Mouse (Mus musculus) ovary, postnatal 10 days (tissue): ENCODE data around the gene Coq10b.

ENCODE experiments used
- DNase-seq: peaks from one replicate; pipeline ENCODE4 v3.0.0; 2022; ENCODE audit warnings: low spot score

Coq10b gene

DNA sequence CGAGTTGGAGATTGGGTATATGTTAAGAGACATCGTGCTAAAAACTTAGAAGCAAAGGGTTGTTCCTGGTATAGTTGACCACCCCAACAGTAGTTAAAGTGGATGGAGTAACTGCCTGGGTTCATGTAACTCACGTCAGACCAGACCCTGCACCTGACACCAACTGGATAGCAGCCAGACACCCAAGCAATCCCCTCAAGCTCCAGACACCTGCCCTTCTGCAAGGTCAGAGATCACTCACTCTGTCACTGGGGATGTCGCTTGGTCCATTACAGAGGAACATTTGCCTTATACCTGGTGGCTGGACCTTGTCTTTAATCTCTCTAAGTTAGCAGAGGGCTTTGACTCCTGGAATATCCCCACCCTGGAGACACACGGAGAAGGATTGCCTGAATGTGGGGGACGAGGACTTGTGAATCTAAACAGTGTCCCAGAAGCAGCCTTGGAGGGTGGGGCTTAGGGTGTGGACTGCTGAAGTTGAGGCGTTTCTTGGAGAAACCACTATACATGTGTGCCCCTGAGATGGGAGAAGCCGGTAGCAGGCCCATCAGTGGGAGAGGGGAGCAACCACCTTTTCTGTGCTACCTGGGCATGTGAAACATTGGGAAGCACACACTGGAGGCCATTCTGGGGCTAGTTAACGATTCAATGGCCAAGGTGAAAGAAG is 54.5 kb downstream of the Coq10b start:
- DNase-seq = no peak

DNA sequence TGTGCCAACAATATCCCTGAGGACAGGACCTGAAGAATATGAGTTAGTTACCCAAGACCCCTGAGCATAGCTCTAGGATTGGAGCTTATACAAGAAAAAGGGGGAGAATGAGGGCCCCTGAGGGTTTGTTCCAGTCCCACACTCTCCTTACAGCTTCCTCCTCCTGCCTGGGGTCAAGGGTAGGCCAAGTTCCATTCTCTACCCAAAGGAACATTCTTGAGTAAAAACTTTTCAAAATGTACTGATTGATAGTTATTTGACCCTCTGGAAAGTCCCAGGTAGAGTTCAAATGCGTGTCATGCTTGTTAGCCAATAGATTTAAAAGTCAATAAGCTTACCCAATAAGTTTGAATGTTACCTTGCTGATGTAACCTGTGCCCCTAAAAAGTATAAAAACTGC is 55.1 kb downstream of the Coq10b start:
- no peak for DNase-seq

DNA sequence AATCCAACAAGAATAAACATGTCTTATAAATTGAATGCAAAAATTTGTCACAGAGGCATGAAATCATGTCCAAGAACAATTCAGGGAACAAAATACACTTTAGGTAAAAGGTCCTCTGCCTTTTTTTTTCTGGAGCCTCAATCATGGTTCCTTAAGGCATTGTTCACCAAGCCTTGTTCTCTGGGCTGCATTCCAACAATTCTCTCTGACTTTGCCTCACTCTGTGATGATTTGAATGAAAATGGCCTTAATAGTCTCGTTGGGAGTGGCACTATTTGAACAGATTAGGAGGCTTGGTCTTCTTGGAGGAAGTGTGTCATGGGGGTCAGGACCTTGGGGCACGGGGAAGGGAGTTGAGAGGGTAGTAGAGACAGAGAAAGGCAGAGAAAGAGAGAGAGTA is 55.9 kb downstream of the Coq10b start:
- no peak for DNase-seq

DNA sequence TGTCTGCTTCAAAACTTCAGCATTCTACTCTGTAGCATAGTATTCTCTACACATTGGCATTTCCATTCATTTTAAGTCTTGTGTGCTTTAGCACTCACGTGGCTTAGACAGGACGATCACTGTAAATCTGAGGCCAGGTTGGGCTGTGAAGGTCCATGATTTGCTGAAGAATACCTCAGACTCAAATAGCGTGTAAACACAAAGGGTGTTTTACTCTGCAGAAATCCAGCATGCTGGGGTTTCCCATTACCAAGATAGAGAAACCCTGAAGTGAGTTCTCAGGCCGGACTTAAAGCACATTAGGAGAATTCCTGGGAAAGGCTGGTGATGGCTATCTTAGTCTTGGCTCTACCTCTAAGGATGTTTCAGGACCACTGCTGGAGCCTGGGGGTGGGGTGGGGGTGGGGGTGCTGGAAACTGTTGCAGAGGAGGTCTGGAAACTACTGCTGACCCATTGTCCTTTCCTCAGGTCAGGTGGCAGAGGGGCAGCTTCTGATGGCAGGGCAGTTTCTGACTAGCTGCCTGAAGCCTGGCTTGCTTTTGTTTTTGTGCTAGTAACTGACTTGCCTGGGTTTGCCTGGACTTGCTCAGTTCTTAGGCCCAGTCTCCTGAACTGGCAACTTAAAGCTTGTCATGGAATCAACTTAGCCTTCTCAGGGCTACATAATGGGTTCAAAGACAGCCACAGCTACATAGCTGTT is 56.6 kb downstream of the Coq10b start:
- no peak for DNase-seq
